In the genomic region with DNA sequence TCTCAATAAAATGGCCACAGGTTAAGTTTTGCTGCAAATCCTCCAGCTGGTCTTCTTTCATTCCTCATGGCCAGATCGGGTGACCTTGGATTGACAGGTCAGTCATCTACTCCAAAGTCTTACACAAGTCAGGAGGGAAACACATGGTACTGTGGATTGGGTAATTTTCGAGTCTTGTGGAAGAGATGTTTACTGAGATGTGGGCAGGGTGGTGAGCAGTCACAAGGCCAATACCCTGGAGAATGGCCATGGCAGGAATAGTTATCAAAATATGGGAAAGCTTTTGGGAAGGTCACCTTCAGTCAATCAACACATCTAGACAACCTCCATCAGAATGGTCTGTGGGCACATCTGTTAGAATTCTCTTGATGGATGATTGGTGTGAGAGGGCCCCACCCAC, we compare ENCODE assay signal across 21 mouse cellular contexts.
DNase-seq lines count a peak whose midpoint lies in the region; ATAC-seq and TF ChIP-seq lines count a peak whose summit lies in the region.
"Had no signal": no experiment of that assay in that cellular context is flagged by ENCODE, and none has a peak within 500 bp of the region (broad histone marks: within the 10 kb centered on the region; RNA-seq: fewer than 3 reads in every experiment).

No protein-coding gene starts in this region.

- no peak overlapping the region for H3K9ac ChIP-seq in liver, adult 2 months (ENCODE audit: low read depth, low read length)
- H3K9ac ChIP-seq in liver, embryonic 11.5 days (ENCODE audit: low read depth, low read length) = no peak overlapping the region
- H3K9ac ChIP-seq: embryonic facial prominence, embryonic 15.5 days; heart, embryonic 13.5 days; hindbrain, embryonic 15.5 days had no signal

- intact Hi-C loops in left cerebral cortex, postnatal 10 days (cut with DNase I) = no loop called here

- no peaks in the 10 kb centered on the region; the same call in 1 of the 2 replicates for H3K9me3 ChIP-seq in liver, embryonic 11.5 days (ENCODE audit: control insufficient read depth, low read length)
- H3K9me3 ChIP-seq: embryonic facial prominence, embryonic 15.5 days; heart, embryonic 13.5 days; hindbrain, embryonic 15.5 days had no signal

- ATAC-seq in liver, embryonic 11.5 days (replicated peaks; ENCODE audit: low FRiP score) = no peak
- ATAC-seq: forebrain, embryonic 16.5 days; intestine, embryonic 16.5 days had no signal

- H3K4me2 ChIP-seq in liver, embryonic 11.5 days = no peak overlapping the region
- H3K4me2 ChIP-seq: embryonic facial prominence, embryonic 15.5 days; heart, embryonic 13.5 days; hindbrain, embryonic 15.5 days had no signal

- no peaks in the 10 kb centered on the region for H3K27me3 ChIP-seq in liver, adult 2 months (ENCODE audit: control insufficient read depth, insufficient read depth, low read length)
- no peaks in the 10 kb centered on the region for H3K27me3 ChIP-seq in liver, embryonic 11.5 days (replicated peaks; ENCODE audit: control insufficient read depth, insufficient read depth, low read length)
- H3K27me3 ChIP-seq: CH12.LX; embryonic facial prominence, embryonic 15.5 days; heart, embryonic 13.5 days; hindbrain, embryonic 15.5 days had no signal

- TF ChIP-seq POLR2A in liver, adult 2 months (IDR thresholded peaks at IDR 0.05; ENCODE audit: extremely low read depth, insufficient read depth, low read length) = no peak

- WGBS in liver, adult 2 months = 53% methylated on average over 2 of the region's 2 CpGs
- WGBS in liver, embryonic 11.5 days = 69% methylated on average over 2 of the region's 2 CpGs

- peak; percentile 50 for DNase-seq in adrenal gland, adult 2 months
- DNase-seq in adrenal gland, postnatal 4 days (ENCODE audit: low spot score in 2 of 2) = no peak
- peak; percentile 41 for DNase-seq in liver, adult 2 months (ENCODE audit: extremely low read depth, low read depth, low spot score)
- DNase-seq in liver, embryonic 11.5 days (ENCODE audit: low spot score) = no peak
- DNase-seq in left cerebral cortex, postnatal 10 days (ENCODE audit: extremely low spot score in 1 of 2, low spot score in 2 of 2) = no peak
- no peak for DNase-seq in urinary bladder, postnatal 25 days (ENCODE audit: low spot score)
- DNase-seq: cerebellum, adult 11 months; cerebellum, adult 8-10 months; cerebellum, postnatal 14 days; embryo, embryonic 11 days; gastrocnemius, postnatal 10 days; heart, postnatal 36 days; kidney, adult 8-10 months had no signal

- no peak for TF ChIP-seq CTCF in liver, adult 2 months (IDR thresholded peaks at IDR 0.05; ENCODE audit: low read depth, low read length)

- H3K36me3 ChIP-seq in liver, adult 2 months (ENCODE audit: control insufficient read depth, insufficient read depth, low read length) = no peaks in the 10 kb centered on the region
- H3K36me3 ChIP-seq in liver, embryonic 11.5 days (ENCODE audit: control insufficient read depth, insufficient read depth, low read length) = no peaks in the 10 kb centered on the region
- H3K36me3 ChIP-seq: embryonic facial prominence, embryonic 15.5 days; heart, embryonic 13.5 days; hindbrain, embryonic 15.5 days had no signal

- H3K79me2 ChIP-seq in liver, adult 2 months (ENCODE audit: control insufficient read depth, insufficient read depth, low read length) = no peaks in the 10 kb centered on the region

- H3K27ac ChIP-seq in liver, adult 2 months (replicated peaks; ENCODE audit: insufficient read depth, low read depth, low read length) = no peak overlapping the region
- no peak overlapping the region for H3K27ac ChIP-seq in liver, embryonic 11.5 days (ENCODE audit: low read depth, low read length)
- H3K27ac ChIP-seq in brown adipose tissue, adult 24 weeks (replicated peaks; ENCODE audit: low read depth, low read length) = peak overlapping the region; percentile 95
- H3K27ac ChIP-seq: embryonic facial prominence, embryonic 15.5 days; heart, embryonic 13.5 days; hindbrain, embryonic 15.5 days had no signal

- no peak overlapping the region for H3K4me3 ChIP-seq in liver, adult 2 months (ENCODE audit: insufficient read depth, low read depth, low read length)
- no peak overlapping the region for H3K4me3 ChIP-seq in liver, embryonic 11.5 days (ENCODE audit: low read depth, low read length)
- no peak overlapping the region for H3K4me3 ChIP-seq in brown adipose tissue, adult 24 weeks (ENCODE audit: insufficient read depth, low read depth, low read length)
- H3K4me3 ChIP-seq: embryonic facial prominence, embryonic 15.5 days; erythroblast, embryonic 14.5 days; heart, embryonic 13.5 days; hindbrain, embryonic 15.5 days had no signal

- no peaks in the 10 kb centered on the region for H3K4me1 ChIP-seq in liver, adult 2 months (ENCODE audit: control insufficient read depth, insufficient read depth, low read length)
- no peaks in the 10 kb centered on the region for H3K4me1 ChIP-seq in liver, embryonic 11.5 days (replicated peaks; ENCODE audit: control insufficient read depth, insufficient read depth, low read length)
- peaks cover 8% of the 10 kb centered on the region; the same call in 1 of the 2 replicates for H3K4me1 ChIP-seq in brown adipose tissue, adult 24 weeks (ENCODE audit: control insufficient read depth, insufficient read depth, insufficient read length, low read length)
- H3K4me1 ChIP-seq: embryonic facial prominence, embryonic 15.5 days had no signal

Comparison
In these comparisons a context has a peak if more than half of its experiments do, and no peak if none do; other contexts are left out.
1. DNase-seq: peak in adrenal gland, adult 2 months (single experiment) and liver, adult 2 months (single experiment); none in adrenal gland, postnatal 4 days (0 of 2), liver, embryonic 11.5 days (single experiment), left cerebral cortex, postnatal 10 days (0 of 2) and urinary bladder, postnatal 25 days (single experiment).